Mouse (Mus musculus) liver, embryonic 14.5 days (tissue): Measurements from ENCODE around the gene Olfr157.

Experiments used
- CTCF ChIP-seq: IDR thresholded peaks from 2 replicates; pipeline ENCODE4 v1.5.1; 2016; ENCODE audit warnings: antibody characterized with exemption, low read depth, control low read depth
- EP300 ChIP-seq: IDR thresholded peaks from 2 replicates; pipeline ENCODE4 v1.6.1; 2016; ENCODE audit warnings: antibody characterized with exemption, low read depth

DNA sequence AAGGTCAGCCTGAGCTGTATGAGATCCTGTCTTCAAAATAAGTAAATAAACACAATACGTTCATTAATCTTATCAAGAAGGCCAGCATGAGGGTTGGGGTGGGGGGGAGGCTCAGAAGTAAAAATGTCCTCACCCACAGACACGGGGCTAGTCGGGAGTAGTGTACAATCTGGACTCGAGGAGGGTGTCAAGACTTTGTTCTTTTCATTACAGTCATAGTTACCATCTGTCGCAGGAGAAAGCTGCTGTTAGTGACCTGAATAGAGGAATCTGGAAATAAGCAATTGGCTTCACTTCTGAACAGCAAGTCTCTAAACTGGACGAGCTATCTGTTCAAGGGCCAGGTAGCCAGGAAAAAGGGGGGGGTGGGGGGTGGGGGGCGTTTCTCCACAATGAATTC, 34.5 kb upstream of the Olfr157 start:
- TF ChIP-seq CTCF (no peak), EP300 (no peak)
